Mouse (Mus musculus) megakaryocyte-erythroid progenitor cell, adult 5-6 weeks (primary cell): ENCODE results near the gene Mapk6. TPM values are rescaled to one million over a fixed set of nuclear protein-coding genes. Genes with fewer than 3 reads are reported as not detected.
A peak's percentile ranks its signal among the peaks of the same experiment; 100 is the strongest.

ENCODE experiments used
- ATAC-seq: replicated peaks from 2 replicates; pipeline ENCODE4 v1.8.0; 2016; ENCODE audit warnings: mild to moderate bottlenecking, inconsistent platforms; ENCODE audit not compliant: severe bottlenecking, poor library complexity, low FRiP score, low TSS enrichment
- total RNA-seq, 2 experiments: library from RNA; stranded (forward) in 1 of 2; stranded (reverse) in 1 of 2; fragments of 200-1000, 215-1000 nt in 1 of 2; fragments of >200 nt in 1 of 2; fragmentation: Nextera tagmentation in 1 of 2; gene quantifications; 2 replicates each; pipeline ENCODE4 v1.2.3; 2014 to 2017

Mapk6 gene
- total RNA-seq, 2 experiments from 2014 or later: 28.6 to 38.0 TPM

GRCm38 (mm10) chr9:75347458-75347857, 62.3 kb downstream of the Mapk6 start, which contains the start of gene Bcl2l10:
Gene Bcl2l10 (plus strand): TSS chr9:75347758.
- ATAC-seq: no peak

- no peak for ATAC-seq
These were observed 67.4 kb downstream of the Mapk6 start for GRCm38 (mm10) chr9:75342433-75342832.

- ATAC-seq: no peak
These were observed 71.8 kb downstream of the Mapk6 start for GRCm38 (mm10) chr9:75338016-75338415.

- 0 out of 2 replicates have a peak, but pooled peaks have one; percentile 38 for ATAC-seq
These were observed 75.4 kb downstream of the Mapk6 start for GRCm38 (mm10) chr9:75334440-75334839.

GRCm38 (mm10) chr9:75330821-75331220, 79.0 kb downstream of the Mapk6 start:
- ATAC-seq: no peak

GRCm38 (mm10) chr9:75328047-75328446, 81.8 kb downstream of the Mapk6 start:
- no peak for ATAC-seq

GRCm38 (mm10) chr9:75322099-75322885, 87.5 kb downstream of the Mapk6 start:
- no peak for ATAC-seq

- ATAC-seq: no peak
These were observed 90.4 kb downstream of the Mapk6 start for GRCm38 (mm10) chr9:75319365-75319764.

Other genes starting within 250 kb of the Mapk6 start
- not detected in 2 replicates for gene Myo5c, start 178.0 kb downstream of the Mapk6 start, total RNA-seq (2014; fragmentation: Nextera tagmentation)
- 0.38 TPM in 1 of 2 replicates, not detected in the other for gene Myo5c, start 178.0 kb downstream of the Mapk6 start, total RNA-seq (2017)
- gene Gnb5, start 103.7 kb downstream of the Mapk6 start, total RNA-seq (2014; fragmentation: Nextera tagmentation): not detected in 2 replicates
- gene Gnb5, start 103.7 kb downstream of the Mapk6 start, total RNA-seq (2017): 1.1 and 1.3 TPM in 2 replicates
- gene Bcl2l10, start 62.2 kb downstream of the Mapk6 start, total RNA-seq (2014; fragmentation: Nextera tagmentation): not detected in 2 replicates
- not detected in 2 replicates for gene Bcl2l10, start 62.2 kb downstream of the Mapk6 start, total RNA-seq (2017)
- gene Leo1, start 31.5 kb upstream of the Mapk6 start, total RNA-seq (2014; fragmentation: Nextera tagmentation): 36.6 and 37.5 TPM in 2 replicates
- gene Leo1, start 31.5 kb upstream of the Mapk6 start, total RNA-seq (2017): 76.8 and 84.1 TPM in 2 replicates
- 26.5 and 30.0 TPM in 2 replicates for gene Tmod3, start 149.7 kb upstream of the Mapk6 start, total RNA-seq (2014; fragmentation: Nextera tagmentation)
- 45.0 and 65.9 TPM in 2 replicates for gene Tmod3, start 149.7 kb upstream of the Mapk6 start, total RNA-seq (2017)
- gene Tmod2, start 201.3 kb upstream of the Mapk6 start, total RNA-seq (2014; fragmentation: Nextera tagmentation): 0.17 TPM in 1 of 2 replicates, not detected in the other
- gene Tmod2, start 201.3 kb upstream of the Mapk6 start, total RNA-seq (2017): not detected in 2 replicates
- gene Lysmd2, start 215.7 kb upstream of the Mapk6 start, total RNA-seq (2014; fragmentation: Nextera tagmentation): 1.9 and 3.5 TPM in 2 replicates
- gene Lysmd2, start 215.7 kb upstream of the Mapk6 start, total RNA-seq (2017): 0.33 and 2.4 TPM in 2 replicates